Mouse (Mus musculus) ES-E14 (cell line): ENCODE results near the gene Irf8. TPM values are rescaled to one million over a fixed set of nuclear protein-coding genes. Genes with fewer than 3 reads are reported as not detected.
A peak's percentile ranks its signal among the peaks of the same experiment; 100 is the strongest.

Source experiments
- DNase-seq: peaks from one replicate; pipeline ENCODE4 v3.0.0-alpha.2; 2013; ENCODE audit warnings: low read depth, low spot score
- H3K27ac ChIP-seq: 2 replicates; pipeline ENCODE4 v1.5.1; 2012; ENCODE audit warnings: low read depth, mild to moderate bottlenecking, low read length, moderate library complexity, mixed read lengths; ENCODE audit not compliant: poor library complexity, insufficient read depth, severe bottlenecking
- H3K36me3 ChIP-seq: 2 replicates; pipeline ENCODE4 v1.6.1; 2012; ENCODE audit warnings: mild to moderate bottlenecking, low read length, moderate library complexity, mixed read lengths; ENCODE audit not compliant: control insufficient read depth, poor library complexity, insufficient read depth, severe bottlenecking
- H3K4me1 ChIP-seq, 2 experiments: fragments of 150-350 bp in 1 of 2; sonication (generic) in 1 of 2; 2 replicates each; pipeline ENCODE4 v1.6.1; 2012; ENCODE audit warnings: low read length in 2 of 2, mild to moderate bottlenecking in 1 of 2, mixed read lengths in 1 of 2; ENCODE audit not compliant: control insufficient read depth in 2 of 2, insufficient read depth in 2 of 2, poor library complexity in 1 of 2
- H3K4me3 ChIP-seq, 2 experiments: fragments of 150-350 bp in 1 of 2; sonication (generic) in 1 of 2; 2 replicates each; pipeline ENCODE4 v1.5.1; 2012; ENCODE audit warnings: low read length in 2 of 2, low read depth in 1 of 2, mild to moderate bottlenecking in 1 of 2, mixed read lengths in 1 of 2; ENCODE audit not compliant: insufficient read depth in 1 of 2, poor library complexity in 1 of 2, severe bottlenecking in 1 of 2
- H3K9ac ChIP-seq: 2 replicates; pipeline ENCODE4 v1.6.1; 2012; ENCODE audit warnings: low read depth, mild to moderate bottlenecking, low read length, mixed read lengths; ENCODE audit not compliant: poor library complexity, insufficient read depth, severe bottlenecking
- H3K9me3 ChIP-seq: fragments of 150-350 bp; sonication (generic); 2 replicates; pipeline ENCODE4 v1.6.1; 2012; ENCODE audit warnings: low read depth, mild to moderate bottlenecking, low read length; ENCODE audit not compliant: control insufficient read depth, insufficient read depth
- CHD2 ChIP-seq: IDR thresholded peaks from 2 replicates; pipeline ENCODE4 v1.6.1; 2014; ENCODE audit warnings: mild to moderate bottlenecking, low read depth, low read length, inconsistent platforms
- HCFC1 ChIP-seq: IDR thresholded peaks from 2 replicates; pipeline ENCODE4 v1.6.1; 2012; ENCODE audit warnings: low read length, inconsistent platforms, borderline replicate concordance; ENCODE audit not compliant: insufficient read depth
- MAFK ChIP-seq: IDR thresholded peaks from 2 replicates; pipeline ENCODE4 v1.6.1; 2014; ENCODE audit warnings: mild to moderate bottlenecking, low read depth, low read length, inconsistent platforms; ENCODE audit not compliant: insufficient read depth
- ZC3H11A ChIP-seq: IDR thresholded peaks from 2 replicates; pipeline ENCODE4 v1.6.1; 2012; ENCODE audit warnings: low read depth, mild to moderate bottlenecking, inconsistent platforms, low read length, borderline replicate concordance
- ZNF384 ChIP-seq: IDR thresholded peaks from 2 replicates; pipeline ENCODE4 v1.6.1; 2012; ENCODE audit warnings: low read depth, low read length, inconsistent platforms
- in situ Hi-C, 2 experiments: fragments of 600-800 bp; cut with MboI; formaldehyde crosslinking; loops; one replicate each; pipeline ENCODE4 v1.15.1; 2025; ENCODE audit warnings: low sequenced_read_pairs in 2 of 2, inconsistent platforms in 1 of 2; ENCODE audit not compliant: unreplicated experiment in 2 of 2
- total RNA-seq: library from RNA; depleted of rRNA; stranded (reverse); fragments of 300-350 nt; gene quantifications from 2 replicates; pipeline ENCODE4 v1.2.3, GENCODE M21; 2012; rRNA removed

The Irf8 gene
- 0.74 and 1.2 TPM in 2 replicates for total RNA-seq

DNA sequence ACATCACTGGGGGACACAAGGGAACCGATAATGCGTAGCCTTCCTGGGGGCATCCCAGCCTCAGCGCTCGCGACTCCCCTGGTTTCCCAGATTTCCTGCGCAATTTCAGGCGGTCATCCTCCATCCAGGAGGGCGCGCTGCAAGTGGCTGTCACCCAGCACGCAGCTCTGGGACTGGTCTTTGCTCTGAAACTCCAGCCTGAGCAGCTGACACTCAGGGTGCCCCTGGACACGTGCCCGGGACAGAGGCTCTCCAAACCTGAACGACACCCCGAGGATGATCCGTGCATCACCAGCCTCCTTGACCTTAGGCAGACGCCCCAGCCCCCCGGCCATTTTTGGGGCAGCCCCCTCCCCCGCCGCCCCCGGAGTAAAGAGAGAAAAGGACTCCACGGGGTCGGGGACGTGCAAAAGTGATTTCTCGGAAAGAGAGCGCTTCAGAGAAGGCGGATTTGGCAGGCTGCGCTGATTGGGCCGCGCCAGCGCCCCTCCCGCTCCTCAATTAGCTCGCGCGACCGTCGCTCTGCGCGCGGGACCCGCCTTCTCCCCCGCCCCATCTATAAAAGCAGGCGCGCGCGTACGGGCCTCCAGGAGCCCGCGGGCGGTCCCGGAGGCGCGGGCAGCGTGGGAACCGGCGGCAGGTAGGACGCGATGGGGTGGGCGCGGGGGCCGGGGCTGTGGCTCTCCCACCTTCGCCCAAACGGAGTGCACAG, at the start of gene Irf8:
Irf8 (plus strand) TSS at position 589 of the 712 bp plus-strand sequence.
- Histone ChIP-seq H3K4me3 (peak within 1 kb of the TSS; percentile 49 to 66), H3K36me3 (no peaks in the 10 kb centered on the region), H3K9ac (peak within 1 kb of the TSS; percentile 59), H3K4me1 (no peaks in the 10 kb centered on the region), H3K9me3 (no peaks in the 10 kb centered on the region), H3K27ac (no peak within 1 kb of the TSS)
- in situ Hi-C loops = no loop called here
- TF ChIP-seq HCFC1 (no peak), CHD2 (peak; percentile 85), ZNF384 (no peak)
- peak; percentile 66 for DNase-seq

GRCm38 (mm10) chr8:120686576-120686975, 49.6 kb upstream of the Irf8 start:
- no peaks in the 10 kb centered on the region for H3K9me3 ChIP-seq
- H3K36me3 ChIP-seq = no peaks in the 10 kb centered on the region
- in situ Hi-C loops = loop anchor here in 1 of 2 experiments (25.0 kb wide), 1 partner anchor 101 kb away; no protein-coding TSS in a partner anchor
- H3K4me1 ChIP-seq = no peaks in the 10 kb centered on the region
- H3K9ac ChIP-seq = no peak overlapping the region
- no peak overlapping the region for H3K4me3 ChIP-seq
- no peak for DNase-seq
- no peak overlapping the region for H3K27ac ChIP-seq
- TF ChIP-seq ZNF384 (no peak), HCFC1 (no peak)

DNA sequence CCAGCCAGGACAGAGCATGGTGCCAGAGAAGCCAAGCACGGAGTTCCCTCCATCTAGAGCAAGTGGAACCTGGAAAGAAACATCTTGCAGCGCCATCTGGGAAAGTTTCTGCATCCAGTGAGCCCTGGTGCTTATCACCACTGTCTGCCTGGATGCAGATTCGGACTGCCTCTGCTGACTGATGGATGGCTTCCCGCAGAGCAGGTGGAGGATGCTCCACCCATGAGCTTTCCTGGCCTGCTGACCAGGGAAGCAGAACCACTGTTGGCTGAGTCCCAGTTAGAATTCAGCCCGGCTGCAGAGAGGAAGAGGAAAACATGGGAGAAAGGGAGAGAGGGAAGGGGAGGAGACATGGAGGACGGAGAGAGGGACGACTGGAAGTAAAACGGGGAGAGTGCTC, 48.4 kb upstream of the Irf8 start:
- no peaks in the 10 kb centered on the region for H3K9me3 ChIP-seq
- no peaks in the 10 kb centered on the region for H3K36me3 ChIP-seq
- in situ Hi-C loops = loop anchor here in 1 of 2 experiments (25.0 kb wide), 1 partner anchor 100 kb away; no protein-coding TSS in a partner anchor
- no peak overlapping the region for H3K27ac ChIP-seq
- DNase-seq = no peak
- TF ChIP-seq MAFK (no peak), CHD2 (no peak), HCFC1 (no peak), ZC3H11A (no peak), ZNF384 (no peak)
- no peak overlapping the region for H3K9ac ChIP-seq
- H3K4me1 ChIP-seq = no peaks in the 10 kb centered on the region
- no peak overlapping the region for H3K4me3 ChIP-seq

DNA sequence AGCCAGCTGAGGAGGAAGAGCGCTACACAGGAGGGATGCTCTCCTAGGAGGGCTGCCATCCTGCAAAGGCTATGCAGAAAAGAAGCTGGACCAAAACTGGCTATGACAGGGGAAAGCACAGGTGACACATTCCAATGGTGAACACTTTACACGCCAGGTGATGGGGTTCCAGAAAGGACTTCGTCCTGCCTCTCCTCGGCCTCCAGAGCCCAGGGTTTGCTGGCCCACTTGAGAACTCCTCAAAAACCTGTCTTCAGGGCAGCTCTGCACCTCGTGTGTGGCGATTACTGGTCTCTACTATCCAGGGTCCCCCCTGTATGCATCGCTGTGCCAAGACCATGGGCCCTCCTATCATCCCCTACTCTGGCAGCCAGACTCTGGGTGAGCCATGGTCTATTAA, 47.6 kb upstream of the Irf8 start:
- Histone ChIP-seq H3K9me3 (no peaks in the 10 kb centered on the region), H3K27ac (no peak overlapping the region), H3K9ac (no peak overlapping the region), H3K4me1 (no peaks in the 10 kb centered on the region), H3K4me3 (no peak overlapping the region), H3K36me3 (no peaks in the 10 kb centered on the region)
- no peak for TF ChIP-seq HCFC1
- TF ChIP-seq CHD2 = no peak
- no peak for TF ChIP-seq ZC3H11A
- no peak for TF ChIP-seq ZNF384
- TF ChIP-seq MAFK = no peak
- DNase-seq = no peak
- in situ Hi-C loops = loop anchor here in 1 of 2 experiments (25.0 kb wide), 1 partner anchor 99 kb away; no protein-coding TSS in a partner anchor

GRCm38 (mm10) chr8:120692934-120693333, 43.2 kb upstream of the Irf8 start:
- no peak for DNase-seq

More at GRCm38 (mm10) chr8:120692934-120693333, 43.2 kb upstream of the Irf8 start:
- no peak overlapping the region for H3K4me3 ChIP-seq
- H3K4me1 ChIP-seq = peaks cover 0 to 5% of the 10 kb centered on the region in 2 experiments; a peak in 2 of 4 replicates
- TF ChIP-seq ZNF384 (no peak), ZC3H11A (no peak), CHD2 (no peak), HCFC1 (no peak), MAFK (no peak)
- H3K9ac ChIP-seq = no peak overlapping the region
- H3K36me3 ChIP-seq = no peaks in the 10 kb centered on the region
- in situ Hi-C loops = loop anchor here in 1 of 2 experiments (25.0 kb wide), 1 partner anchor 94 kb away; no protein-coding TSS in a partner anchor
- H3K27ac ChIP-seq = no peak overlapping the region
- H3K9me3 ChIP-seq = no peaks in the 10 kb centered on the region
